Mouse (Mus musculus) neural tube, embryonic 12.5 days (tissue): ENCODE results near the gene Vsnl1. TPM values are rescaled to one million over a fixed set of nuclear protein-coding genes. Genes with fewer than 3 reads are reported as not detected.

Source experiments
- ATAC-seq: fragments of 200-750 bp; cut with Nextera tagmentation; 2 replicates; pipeline ENCODE4 v1.8.0; 2017; ENCODE audit warnings: low read depth, mild to moderate bottlenecking, moderate TSS enrichment, moderate library complexity; ENCODE audit not compliant: low FRiP score
- H3K27ac ChIP-seq: fragments of 300-500 bp; sonication (generic); 2 replicates; pipeline ENCODE4 v1.5.1; 2016
- H3K27me3 ChIP-seq: fragments of 300-500 bp; sonication (generic); replicated peaks from 2 replicates; pipeline ENCODE4 v1.6.1; 2016; ENCODE audit warnings: mild to moderate bottlenecking
- H3K36me3 ChIP-seq: fragments of 300-500 bp; sonication (generic); 2 replicates; pipeline ENCODE4 v1.6.1; 2016; ENCODE audit warnings: mild to moderate bottlenecking
- H3K4me1 ChIP-seq: fragments of 300-500 bp; sonication (generic); 2 replicates; pipeline ENCODE4 v1.6.1; 2016
- H3K4me2 ChIP-seq: fragments of 300-500 bp; sonication (generic); replicated peaks from 2 replicates; pipeline ENCODE4 v1.6.1; 2016; ENCODE audit warnings: mild to moderate bottlenecking
- H3K4me3 ChIP-seq: fragments of 300-500 bp; sonication (generic); 2 replicates; pipeline ENCODE4 v1.5.1; 2016
- H3K9ac ChIP-seq: fragments of 300-500 bp; sonication (generic); 2 replicates; pipeline ENCODE4 v1.6.1; 2016; ENCODE audit warnings: mild to moderate bottlenecking
- H3K9me3 ChIP-seq: fragments of 300-500 bp; sonication (generic); 2 replicates; pipeline ENCODE4 v1.6.1; 2016; ENCODE audit warnings: mild to moderate bottlenecking
- WGBS: fragments of 180-500 bp; shearing (Covaris S2); methylation state at CpG from one replicate; pipeline ENCODE4 v1.1.7; 2016; 5-methylcytosine and 5-hydroxymethylcytosine counted together
- polyA plus RNA-seq: library from polyadenylated mRNA; unstranded; fragments of >200 nt; fragmentation: Nextera tagmentation; extraction: Ambion mirVana; gene quantifications from 2 replicates; pipeline ENCODE4 v1.2.1, GENCODE M21; 2016

Vsnl1 gene
- 4.5 and 6.2 TPM in 2 replicates for polyA plus RNA-seq

GRCm38 (mm10) chr12:11436497-11437265 is at the start of gene Vsnl1:
Gene Vsnl1, minus strand, starts transcription at chr12:11436613.
- Histone ChIP-seq H3K9me3 (no peaks in the 10 kb centered on the region), H3K9ac (peak within 1 kb of the TSS; percentile 26), H3K4me2 (peak within 1 kb of the TSS; percentile 77), H3K27me3 (peaks cover 5% of the 10 kb centered on the region; the same call in 1 of the 2 replicates), H3K27ac (no peak within 1 kb of the TSS), H3K4me3 (peak within 1 kb of the TSS; percentile 37), H3K36me3 (no peaks in the 10 kb centered on the region), H3K4me1 (peaks cover 18% of the 10 kb centered on the region; the same call in 1 of the 2 replicates)
- peak; percentile 96 for ATAC-seq
- 5% methylated on average over 34 of the region's 34 CpGs for WGBS

GRCm38 (mm10) chr12:11456632-11457031 is 20.2 kb upstream of the Vsnl1 start:
- ATAC-seq, result no peak
- Histone ChIP-seq H3K36me3 (no peaks in the 10 kb centered on the region), H3K4me2 (peak overlapping the region; percentile 92), H3K9ac (no peak overlapping the region), H3K4me1 (no peaks in the 10 kb centered on the region), H3K9me3 (no peaks in the 10 kb centered on the region), H3K27ac (no peak overlapping the region), H3K27me3 (no peaks in the 10 kb centered on the region), H3K4me3 (no peak overlapping the region)
- WGBS, result 87% methylated on average over 4 of the region's 4 CpGs

- peak overlapping the region; percentile 92 for H3K4me2 ChIP-seq
- H3K9me3 ChIP-seq, result no peaks in the 10 kb centered on the region
- 4% methylated on average over 11 of the region's 11 CpGs for WGBS
- H3K4me3 ChIP-seq, result peak overlapping the region; percentile 49
- H3K4me1 ChIP-seq, result no peaks in the 10 kb centered on the region
- no peaks in the 10 kb centered on the region for H3K27me3 ChIP-seq
- ATAC-seq, result no peak; the same call in none of the 2 replicates
- H3K36me3 ChIP-seq, result no peaks in the 10 kb centered on the region
- H3K27ac ChIP-seq, result no peak overlapping the region
- H3K9ac ChIP-seq, result peak overlapping the region; percentile 66
Measured at GRCm38 (mm10) chr12:11456213-11456612, 19.8 kb upstream of the Vsnl1 start.

- ATAC-seq, result peak; percentile 99
- Histone ChIP-seq H3K9ac (peak within 1 kb of the TSS; percentile 66), H3K27ac (no peak within 1 kb of the TSS), H3K4me1 (no peaks in the 10 kb centered on the region), H3K4me3 (peak within 1 kb of the TSS; percentile 49), H3K27me3 (no peaks in the 10 kb centered on the region), H3K9me3 (no peaks in the 10 kb centered on the region), H3K4me2 (peak within 1 kb of the TSS; percentile 92), H3K36me3 (no peaks in the 10 kb centered on the region)
- 1% methylated on average over 40 of the region's 40 CpGs for WGBS
Measured at GRCm38 (mm10) chr12:11455549-11456194, 19.3 kb upstream of the Vsnl1 start, which contains the start of gene Rad51ap2. Gene Rad51ap2, plus strand, starts transcription at chr12:11456079.

- H3K9me3 ChIP-seq, result no peaks in the 10 kb centered on the region
- no peak for ATAC-seq
- WGBS, result 76% methylated on average over 5 of the region's 5 CpGs
- H3K4me3 ChIP-seq, result no peak overlapping the region
- H3K27me3 ChIP-seq, result no peaks in the 10 kb centered on the region
- H3K4me2 ChIP-seq, result no peak overlapping the region
- no peaks in the 10 kb centered on the region for H3K36me3 ChIP-seq
- H3K27ac ChIP-seq, result no peak overlapping the region
- no peaks in the 10 kb centered on the region for H3K4me1 ChIP-seq
- H3K9ac ChIP-seq, result no peak overlapping the region
Measured at GRCm38 (mm10) chr12:11454146-11454545, 17.7 kb upstream of the Vsnl1 start.

GRCm38 (mm10) chr12:11437907-11438447 is 1.6 kb upstream of the Vsnl1 start:
- Histone ChIP-seq H3K4me1 (peaks cover 18% of the 10 kb centered on the region; the same call in 1 of the 2 replicates), H3K4me2 (peak overlapping the region; percentile 77), H3K4me3 (peak overlapping the region; percentile 21; the same call in 1 of the 2 replicates), H3K9me3 (0 out of 2 replicates have a peak, but pooled peaks cover 2% of the 10 kb centered on the region), H3K36me3 (no peaks in the 10 kb centered on the region), H3K9ac (no peak overlapping the region), H3K27me3 (peaks cover 5% of the 10 kb centered on the region; the same call in 1 of the 2 replicates), H3K27ac (no peak overlapping the region)
- ATAC-seq, result peak; percentile 35
- 19% methylated on average over 23 of the region's 23 CpGs for WGBS

- Histone ChIP-seq H3K9ac (0 out of 2 replicates have a peak overlapping the region, but pooled peaks have one; percentile 26), H3K4me2 (peak overlapping the region; percentile 77), H3K4me3 (peak overlapping the region; percentile 21; the same call in 1 of the 2 replicates), H3K27ac (no peak overlapping the region), H3K4me1 (peaks cover 18% of the 10 kb centered on the region; the same call in 1 of the 2 replicates), H3K9me3 (no peaks in the 10 kb centered on the region), H3K36me3 (no peaks in the 10 kb centered on the region), H3K27me3 (peaks cover 5% of the 10 kb centered on the region; the same call in 1 of the 2 replicates)
- ATAC-seq, result peak; percentile 58
- 20% methylated on average over 17 of the region's 17 CpGs for WGBS
Measured at GRCm38 (mm10) chr12:11437266-11437906, 973 bp upstream of the Vsnl1 start.

- peak overlapping the region; percentile 26 for H3K9ac ChIP-seq
- H3K36me3 ChIP-seq, result no peaks in the 10 kb centered on the region
- H3K9me3 ChIP-seq, result no peaks in the 10 kb centered on the region
- peak overlapping the region; percentile 37 for H3K4me3 ChIP-seq
- peak; percentile 23 for ATAC-seq
- H3K27ac ChIP-seq, result no peak overlapping the region
- peak overlapping the region; percentile 77 for H3K4me2 ChIP-seq
- 4% methylated on average over 12 of the region's 12 CpGs for WGBS
- peaks cover 18% of the 10 kb centered on the region; the same call in 1 of the 2 replicates for H3K4me1 ChIP-seq
- H3K27me3 ChIP-seq, result peaks cover 5% of the 10 kb centered on the region; the same call in 1 of the 2 replicates
Measured at GRCm38 (mm10) chr12:11436023-11436350, 426 bp downstream of the Vsnl1 start.

- H3K27me3 ChIP-seq, result peaks cover 5% of the 10 kb centered on the region; the same call in 1 of the 2 replicates
- no peak overlapping the region for H3K9ac ChIP-seq
- peak overlapping the region; percentile 37 for H3K4me3 ChIP-seq
- H3K36me3 ChIP-seq, result no peaks in the 10 kb centered on the region
- H3K4me2 ChIP-seq, result peak overlapping the region; percentile 77
- no peaks in the 10 kb centered on the region for H3K9me3 ChIP-seq
- WGBS, result 9% methylated on average over 15 of the region's 15 CpGs
- peaks cover 18% of the 10 kb centered on the region; the same call in 1 of the 2 replicates for H3K4me1 ChIP-seq
- no peak for ATAC-seq
- H3K27ac ChIP-seq, result no peak overlapping the region
Measured at GRCm38 (mm10) chr12:11435246-11436022, 979 bp downstream of the Vsnl1 start.

GRCm38 (mm10) chr12:11434446-11434845 is 2.0 kb downstream of the Vsnl1 start:
- no peak overlapping the region for H3K9ac ChIP-seq
- H3K9me3 ChIP-seq, result no peaks in the 10 kb centered on the region
- 84% methylated on average over 8 of the region's 8 CpGs for WGBS
- peaks cover 5% of the 10 kb centered on the region; the same call in 1 of the 2 replicates for H3K27me3 ChIP-seq
- H3K4me2 ChIP-seq, result no peak overlapping the region
- H3K36me3 ChIP-seq, result no peaks in the 10 kb centered on the region
- peaks cover 18% of the 10 kb centered on the region; the same call in 1 of the 2 replicates for H3K4me1 ChIP-seq
- no peak for ATAC-seq
- H3K4me3 ChIP-seq, result no peak overlapping the region
- H3K27ac ChIP-seq, result no peak overlapping the region

GRCm38 (mm10) chr12:11433716-11434115 is 2.7 kb downstream of the Vsnl1 start:
- Histone ChIP-seq H3K4me3 (no peak overlapping the region), H3K9ac (no peak overlapping the region), H3K27me3 (peaks cover 5% of the 10 kb centered on the region; the same call in 1 of the 2 replicates), H3K4me1 (peaks cover 18% of the 10 kb centered on the region; the same call in 1 of the 2 replicates), H3K9me3 (no peaks in the 10 kb centered on the region), H3K27ac (no peak overlapping the region), H3K36me3 (no peaks in the 10 kb centered on the region), H3K4me2 (no peak overlapping the region)
- WGBS, result 46% methylated on average over 1 of the region's 1 CpGs
- no peak for ATAC-seq
